Mouse (Mus musculus): Measurements from ENCODE around the gene Bach1. TPM values are rescaled to one million over a fixed set of nuclear protein-coding genes. Genes with fewer than 3 reads are reported as not detected.

The Bach1 gene
- polyA plus RNA-seq, 1 experiment from 2014 or later, result 36.9 TPM

- Histone ChIP-seq H3K36me3 (ENCODE audit: inconsistent target) (no peaks in the 10 kb centered on the region), H3K27ac (no peak overlapping the region), H3K4me3 (ENCODE audit: inconsistent target) (no peak overlapping the region), H3K79me2 (ENCODE audit: inconsistent target) (no peaks in the 10 kb centered on the region)
- WGBS (ENCODE audit: missing documents), result 92% methylated on average over 4 of the region's 4 CpGs
These were observed 8.2 kb upstream of the Bach1 start for GRCm38 (mm10) chr16:87690506-87690905.

- H3K36me3 ChIP-seq (ENCODE audit: inconsistent target), result no peaks in the 10 kb centered on the region
- no peak overlapping the region for H3K27ac ChIP-seq
- no peak overlapping the region for H3K4me3 ChIP-seq (ENCODE audit: inconsistent target)
- 96% methylated on average over 4 of the region's 4 CpGs for WGBS (ENCODE audit: missing documents)
- no peaks in the 10 kb centered on the region for H3K79me2 ChIP-seq (ENCODE audit: inconsistent target)
These were observed 7.6 kb upstream of the Bach1 start for GRCm38 (mm10) chr16:87691102-87691501.

GRCm38 (mm10) chr16:87692591-87692990 is 6.2 kb upstream of the Bach1 start:
- H3K27ac ChIP-seq, result no peak overlapping the region
- H3K36me3 ChIP-seq (ENCODE audit: inconsistent target), result no peaks in the 10 kb centered on the region
- H3K4me3 ChIP-seq (ENCODE audit: inconsistent target), result no peak overlapping the region
- H3K79me2 ChIP-seq (ENCODE audit: inconsistent target), result no peaks in the 10 kb centered on the region
- WGBS (ENCODE audit: missing documents), result 96% methylated on average over 2 of the region's 2 CpGs

GRCm38 (mm10) chr16:87697707-87698365 is 909 bp upstream of the Bach1 start:
- Histone ChIP-seq H3K36me3 (ENCODE audit: inconsistent target) (no peaks in the 10 kb centered on the region), H3K79me2 (ENCODE audit: inconsistent target) (peaks cover 38% of the 10 kb centered on the region), H3K27ac (peak overlapping the region; percentile 48), H3K4me3 (ENCODE audit: inconsistent target) (no peak overlapping the region)
- whole genome bisulfite sequencing (ENCODE audit: missing documents), result 31% methylated on average over 16 of the region's 16 CpGs

- Histone ChIP-seq H3K79me2 (ENCODE audit: inconsistent target) (peaks cover 52% of the 10 kb centered on the region), H3K4me3 (ENCODE audit: inconsistent target) (peak overlapping the region; percentile 88), H3K36me3 (ENCODE audit: inconsistent target) (no peaks in the 10 kb centered on the region), H3K27ac (peak overlapping the region; percentile 88)
- under 1% methylated on average over 20 of the region's 20 CpGs for WGBS (ENCODE audit: missing documents)
These were observed 554 bp downstream of the Bach1 start for GRCm38 (mm10) chr16:87699306-87699692.

GRCm38 (mm10) chr16:87699693-87700394 is 1.1 kb downstream of the Bach1 start:
- 0% methylated on average over 19 of the region's 20 CpGs for WGBS (ENCODE audit: missing documents)
- H3K36me3 ChIP-seq (ENCODE audit: inconsistent target), result no peaks in the 10 kb centered on the region

GRCm38 (mm10) chr16:87700395-87700765 is 1.6 kb downstream of the Bach1 start:
- H3K36me3 ChIP-seq (ENCODE audit: inconsistent target), result no peaks in the 10 kb centered on the region

More at GRCm38 (mm10) chr16:87699693-87700394, 1.1 kb downstream of the Bach1 start:
- Histone ChIP-seq H3K27ac (peak overlapping the region; percentile 88), H3K79me2 (ENCODE audit: inconsistent target) (peaks cover 58% of the 10 kb centered on the region), H3K4me3 (ENCODE audit: inconsistent target) (peak overlapping the region; percentile 88)

GRCm38 (mm10) chr16:87701891-87702290 is 3.1 kb downstream of the Bach1 start:
- Histone ChIP-seq H3K27ac (no peak overlapping the region), H3K36me3 (ENCODE audit: inconsistent target) (no peaks in the 10 kb centered on the region), H3K4me3 (ENCODE audit: inconsistent target) (no peak overlapping the region), H3K79me2 (ENCODE audit: inconsistent target) (peaks cover 78% of the 10 kb centered on the region)
- 80% methylated on average over 2 of the region's 2 CpGs for WGBS (ENCODE audit: missing documents)

More at GRCm38 (mm10) chr16:87700395-87700765, 1.6 kb downstream of the Bach1 start:
- H3K79me2 ChIP-seq (ENCODE audit: inconsistent target), result peaks cover 63% of the 10 kb centered on the region
- 6% methylated on average over 3 of the region's 3 CpGs for WGBS (ENCODE audit: missing documents)
- H3K4me3 ChIP-seq (ENCODE audit: inconsistent target), result peak overlapping the region; percentile 88
- peak overlapping the region; percentile 88 for H3K27ac ChIP-seq

GRCm38 (mm10) chr16:87702881-87703280 is 4.1 kb downstream of the Bach1 start:
- H3K36me3 ChIP-seq (ENCODE audit: inconsistent target), result no peaks in the 10 kb centered on the region
- H3K27ac ChIP-seq, result no peak overlapping the region
- H3K4me3 ChIP-seq (ENCODE audit: inconsistent target), result no peak overlapping the region
- peaks cover 88% of the 10 kb centered on the region for H3K79me2 ChIP-seq (ENCODE audit: inconsistent target)
- WGBS (ENCODE audit: missing documents), result 96% methylated on average over 5 of the region's 5 CpGs

- no peak overlapping the region for H3K4me3 ChIP-seq (ENCODE audit: inconsistent target)
- WGBS (ENCODE audit: missing documents), result 86% methylated on average over 5 of the region's 5 CpGs
- H3K79me2 ChIP-seq (ENCODE audit: inconsistent target), result peaks cover 100% of the 10 kb centered on the region
- H3K36me3 ChIP-seq (ENCODE audit: inconsistent target), result no peaks in the 10 kb centered on the region
- H3K27ac ChIP-seq, result no peak overlapping the region
These were observed 5.5 kb downstream of the Bach1 start for GRCm38 (mm10) chr16:87704225-87704624.

GRCm38 (mm10) chr16:87705892-87706589 is 7.3 kb downstream of the Bach1 start:
- Histone ChIP-seq H3K27ac (0 out of 2 replicates have a peak overlapping the region, but pooled peaks have one; percentile 10), H3K36me3 (ENCODE audit: inconsistent target) (no peaks in the 10 kb centered on the region), H3K79me2 (ENCODE audit: inconsistent target) (peaks cover 100% of the 10 kb centered on the region), H3K4me3 (ENCODE audit: inconsistent target) (no peak overlapping the region)
- 22% methylated on average over 18 of the region's 19 CpGs for WGBS (ENCODE audit: missing documents)

- no peak overlapping the region for H3K4me3 ChIP-seq (ENCODE audit: inconsistent target)
- peaks cover 100% of the 10 kb centered on the region for H3K79me2 ChIP-seq (ENCODE audit: inconsistent target)
- WGBS (ENCODE audit: missing documents), result 92% methylated on average over 4 of the region's 4 CpGs
- H3K27ac ChIP-seq, result no peak overlapping the region
- no peaks in the 10 kb centered on the region for H3K36me3 ChIP-seq (ENCODE audit: inconsistent target)
These were observed 8.6 kb downstream of the Bach1 start for GRCm38 (mm10) chr16:87707335-87707734.

- Histone ChIP-seq H3K4me3 (ENCODE audit: inconsistent target) (no peak overlapping the region), H3K79me2 (ENCODE audit: inconsistent target) (peaks cover 100% of the 10 kb centered on the region), H3K36me3 (ENCODE audit: inconsistent target) (no peaks in the 10 kb centered on the region), H3K27ac (no peak overlapping the region)
- 81% methylated on average over 4 of the region's 5 CpGs for WGBS (ENCODE audit: missing documents)
These were observed 9.8 kb downstream of the Bach1 start for GRCm38 (mm10) chr16:87708570-87708969.

GRCm38 (mm10) chr16:87709144-87709543 is 10.4 kb downstream of the Bach1 start:
- WGBS (ENCODE audit: missing documents), result 43% methylated on average over 5 of the region's 5 CpGs
- Histone ChIP-seq H3K27ac (no peak overlapping the region), H3K79me2 (ENCODE audit: inconsistent target) (peaks cover 100% of the 10 kb centered on the region), H3K4me3 (ENCODE audit: inconsistent target) (no peak overlapping the region), H3K36me3 (ENCODE audit: inconsistent target) (no peaks in the 10 kb centered on the region)

- H3K4me3 ChIP-seq (ENCODE audit: inconsistent target), result no peak overlapping the region
- 81% methylated on average over 9 of the region's 9 CpGs for WGBS (ENCODE audit: missing documents)
- H3K27ac ChIP-seq, result no peak overlapping the region
- peaks cover 2% of the 10 kb centered on the region; the same call in 1 of the 2 replicates for H3K36me3 ChIP-seq (ENCODE audit: inconsistent target)
- H3K79me2 ChIP-seq (ENCODE audit: inconsistent target), result peaks cover 100% of the 10 kb centered on the region
These were observed 11.2 kb downstream of the Bach1 start for GRCm38 (mm10) chr16:87709971-87710370.
